Mouse (Mus musculus) MEL (cell line): ENCODE measurements around the gene Ercc6l. TPM values are rescaled to one million over a fixed set of nuclear protein-coding genes. Genes with fewer than 3 reads are reported as not detected.

Source experiments
- DNase-seq: peaks from one replicate; pipeline ENCODE4 v3.0.0; 2011; ENCODE audit warnings: low read depth, low spot score
- H3K27ac ChIP-seq: 2 replicates; pipeline ENCODE4 v1.5.1; 2012; ENCODE audit warnings: low read depth, mild to moderate bottlenecking, control low read depth, low read length, moderate library complexity; ENCODE audit not compliant: control insufficient read depth
- H3K27me3 ChIP-seq, 2 experiments: fragments of 150-350 bp in 1 of 2; sonication (generic) in 1 of 2; 2 replicates each; pipeline ENCODE4 v1.6.1; 2012; ENCODE audit warnings: low read length in 2 of 2, mild to moderate bottlenecking in 2 of 2, improper control_type of control experiment in 1 of 2, moderate library complexity in 1 of 2; ENCODE audit not compliant: insufficient read depth in 2 of 2, control insufficient read depth in 1 of 2
- H3K36me3 ChIP-seq, 2 experiments: 2 replicates each; pipeline ENCODE4 v1.6.1; 2012 to 2014; ENCODE audit warnings: low read length in 2 of 2, improper control_type of control experiment in 1 of 2, inconsistent platforms in 1 of 2, mild to moderate bottlenecking in 1 of 2; ENCODE audit not compliant: insufficient read depth in 2 of 2, control insufficient read depth in 1 of 2
- H3K4me1 ChIP-seq, 2 experiments: fragments of 150-350 bp in 1 of 2; sonication (generic) in 1 of 2; 2 replicates each; pipeline ENCODE4 v1.6.1; 2012; ENCODE audit warnings: low read length in 2 of 2, improper control_type of control experiment in 1 of 2, mild to moderate bottlenecking in 1 of 2; ENCODE audit not compliant: insufficient read depth in 2 of 2, control insufficient read depth in 1 of 2
- H3K4me3 ChIP-seq, 2 experiments: fragments of 150-350 bp in 1 of 2; sonication (generic) in 1 of 2; 2 replicates each; pipeline ENCODE4 v1.5.1; 2012; ENCODE audit warnings: low read depth in 2 of 2, low read length in 2 of 2, mild to moderate bottlenecking in 2 of 2, moderate library complexity in 2 of 2, control low read depth in 1 of 2, improper control_type of control experiment in 1 of 2; ENCODE audit not compliant: control insufficient read depth in 1 of 2, insufficient read depth in 1 of 2
- H3K79me2 ChIP-seq: 2 replicates; pipeline ENCODE4 v1.6.1; 2012; ENCODE audit warnings: mild to moderate bottlenecking, low read length, moderate library complexity; ENCODE audit not compliant: control insufficient read depth, poor library complexity, insufficient read depth
- H3K9ac ChIP-seq: 2 replicates; pipeline ENCODE4 v1.6.1; 2012; ENCODE audit warnings: low read depth, mild to moderate bottlenecking, control low read depth, low read length, moderate library complexity; ENCODE audit not compliant: control insufficient read depth, poor library complexity, severe bottlenecking
- H3K9me3 ChIP-seq: fragments of 150-350 bp; sonication (generic); replicated peaks from 2 replicates; pipeline ENCODE4 v1.6.1; 2012; ENCODE audit warnings: mild to moderate bottlenecking, low read length, improper control_type of control experiment, moderate library complexity; ENCODE audit not compliant: insufficient read depth
- CHD1 ChIP-seq: IDR thresholded peaks from 2 replicates; pipeline ENCODE4 v1.6.1; 2012; ENCODE audit warnings: low read depth, mild to moderate bottlenecking, inconsistent platforms, low read length, improper control_type of control experiment
- CTCF ChIP-seq, 3 experiments: IDR thresholded peaks in 2 of 3; conservative IDR thresholded peaks in 1 of 3; 2 replicates each; pipeline ENCODE4 v1.5.1; 2011 to 2012; ENCODE audit warnings: low read length in 3 of 3, low read depth in 2 of 3, mild to moderate bottlenecking in 2 of 3, improper control_type of control experiment in 1 of 3, inconsistent platforms in 1 of 3, mixed read lengths in 1 of 3, moderate library complexity in 1 of 3; ENCODE audit not compliant: control insufficient read depth in 1 of 3, insufficient read depth in 1 of 3, poor library complexity in 1 of 3, severe bottlenecking in 1 of 3
- E2F4 ChIP-seq: IDR thresholded peaks from 2 replicates; pipeline ENCODE4 v1.6.1; 2011; ENCODE audit warnings: low read depth, low read length, improper control_type of control experiment, borderline replicate concordance
- ELF1 ChIP-seq: IDR thresholded peaks from 2 replicates; pipeline ENCODE4 v1.6.1; 2014; ENCODE audit warnings: low read depth, mild to moderate bottlenecking, inconsistent platforms, low read length, improper control_type of control experiment, moderate library complexity
- EP300 ChIP-seq, 2 experiments: IDR thresholded peaks; 2 replicates each; pipeline ENCODE4 v1.6.1; 2011; ENCODE audit warnings: improper control_type of control experiment in 2 of 2, low read length in 2 of 2, low read depth in 1 of 2, mild to moderate bottlenecking in 1 of 2
- ETS1 ChIP-seq: IDR thresholded peaks from 2 replicates; pipeline ENCODE4 v1.6.1; 2012; ENCODE audit warnings: low read depth, mild to moderate bottlenecking, inconsistent platforms, low read length, improper control_type of control experiment, moderate library complexity
- HCFC1 ChIP-seq: IDR thresholded peaks from 2 replicates; pipeline ENCODE4 v1.6.1; 2012; ENCODE audit warnings: low read depth, mild to moderate bottlenecking, inconsistent platforms, low read length, improper control_type of control experiment, moderate library complexity
- KAT2A ChIP-seq: conservative IDR thresholded peaks from 2 replicates; pipeline ENCODE4 v1.6.1; 2012; ENCODE audit warnings: low read depth, low read length, improper control_type of control experiment, inconsistent platforms
- MAX ChIP-seq: IDR thresholded peaks from 2 replicates; pipeline ENCODE4 v1.6.1; 2011; ENCODE audit warnings: low read length, improper control_type of control experiment
- MAZ ChIP-seq: IDR thresholded peaks from 2 replicates; pipeline ENCODE4 v1.6.1; 2012; ENCODE audit warnings: low read depth, mild to moderate bottlenecking, inconsistent platforms, low read length, improper control_type of control experiment
- MXI1 ChIP-seq: IDR thresholded peaks from 2 replicates; pipeline ENCODE4 v1.6.1; 2011; ENCODE audit warnings: mild to moderate bottlenecking, low read depth, low read length, improper control_type of control experiment
- MYB ChIP-seq: IDR thresholded peaks from 2 replicates; pipeline ENCODE4 v1.6.1; 2011; ENCODE audit warnings: mild to moderate bottlenecking, low read depth, low read length, improper control_type of control experiment
- MYC ChIP-seq: IDR thresholded peaks from 2 replicates; pipeline ENCODE4 v1.6.1; 2011; ENCODE audit warnings: low read depth, mild to moderate bottlenecking, low read length, improper control_type of control experiment, moderate library complexity
- NELFE ChIP-seq: IDR thresholded peaks from 2 replicates; pipeline ENCODE4 v1.6.1; 2011; ENCODE audit warnings: low read depth, low read length, improper control_type of control experiment
- NRF1 ChIP-seq: IDR thresholded peaks from 2 replicates; pipeline ENCODE4 v1.6.1; 2014; ENCODE audit warnings: low read depth, mild to moderate bottlenecking, inconsistent platforms, low read length, improper control_type of control experiment, moderate library complexity; ENCODE audit not compliant: poor library complexity, insufficient read depth, severe bottlenecking
- POLR2A ChIP-seq, 2 experiments: IDR thresholded peaks; 2 replicates each; pipeline ENCODE4 v1.6.1; 2011 to 2012; ENCODE audit warnings: low read length in 2 of 2, mild to moderate bottlenecking in 2 of 2, control low read depth in 1 of 2, improper control_type of control experiment in 1 of 2, low read depth in 1 of 2, moderate library complexity in 1 of 2; ENCODE audit not compliant: control insufficient read depth in 1 of 2, insufficient read depth in 1 of 2, poor library complexity in 1 of 2
- POLR2AphosphoS2 ChIP-seq: IDR thresholded peaks from 2 replicates; pipeline ENCODE4 v1.6.1; 2011; ENCODE audit warnings: low read length, improper control_type of control experiment
- RCOR1 ChIP-seq: IDR thresholded peaks from 2 replicates; pipeline ENCODE4 v1.6.1; 2012; ENCODE audit warnings: low read depth, mild to moderate bottlenecking, inconsistent platforms, low read length, improper control_type of control experiment
- SIN3A ChIP-seq: IDR thresholded peaks from 2 replicates; pipeline ENCODE4 v1.6.1; 2012; ENCODE audit warnings: low read length, improper control_type of control experiment, inconsistent platforms
- TBP ChIP-seq: IDR thresholded peaks from 2 replicates; pipeline ENCODE4 v1.8.0; 2011; ENCODE audit warnings: low read depth, low read length, improper control_type of control experiment
- TCF12 ChIP-seq: IDR thresholded peaks from 2 replicates; pipeline ENCODE4 v1.6.1; 2014; ENCODE audit warnings: low read depth, mild to moderate bottlenecking, inconsistent platforms, low read length, improper control_type of control experiment, moderate library complexity
- USF1 ChIP-seq: IDR thresholded peaks from 2 replicates; pipeline ENCODE4 v1.6.1; 2014; ENCODE audit warnings: low read depth, mild to moderate bottlenecking, inconsistent platforms, low read length, improper control_type of control experiment, moderate library complexity
- ZC3H11A ChIP-seq: IDR thresholded peaks from 2 replicates; pipeline ENCODE4 v1.6.1; 2012; ENCODE audit warnings: low read depth, mild to moderate bottlenecking, inconsistent platforms, low read length, improper control_type of control experiment
- ZKSCAN1 ChIP-seq: IDR thresholded peaks from 2 replicates; pipeline ENCODE4 v1.6.1; 2012; ENCODE audit warnings: low read depth, mild to moderate bottlenecking, inconsistent platforms, low read length, improper control_type of control experiment, moderate library complexity
- ZMIZ1 ChIP-seq: IDR thresholded peaks from 2 replicates; pipeline ENCODE4 v1.6.1; 2012; ENCODE audit warnings: low read depth, mild to moderate bottlenecking, inconsistent platforms, low read length, improper control_type of control experiment, moderate library complexity
- ZNF384 ChIP-seq: IDR thresholded peaks from 2 replicates; pipeline ENCODE4 v1.6.1; 2012; ENCODE audit warnings: low read depth, mild to moderate bottlenecking, inconsistent platforms, low read length, improper control_type of control experiment
- polyA plus RNA-seq, 2 experiments: library from polyadenylated mRNA; stranded (reverse) in 1 of 2; unstranded in 1 of 2; fragments of >175 nt in 1 of 2; fragments of >200 nt in 1 of 2; gene quantifications; 2 replicates each; pipeline versions ENCODE4 v1.2.1 to v1.2.4; 2012; ENCODE audit warnings: low replicate concordance in 2 of 2, low read depth in 1 of 2; ENCODE audit not compliant: insufficient read length in 2 of 2, insufficient read depth in 1 of 2, missing spikeins in 1 of 2
- total RNA-seq: library from RNA; depleted of rRNA; stranded (reverse); fragments of 300-350 nt; gene quantifications from 2 replicates; pipeline ENCODE4 v1.2.3, GENCODE M21; 2012

Gene Ercc6l
- total and polyA plus RNA-seq, 3 experiments = 12.5 to 27.3 (median 14.1) TPM

DNA sequence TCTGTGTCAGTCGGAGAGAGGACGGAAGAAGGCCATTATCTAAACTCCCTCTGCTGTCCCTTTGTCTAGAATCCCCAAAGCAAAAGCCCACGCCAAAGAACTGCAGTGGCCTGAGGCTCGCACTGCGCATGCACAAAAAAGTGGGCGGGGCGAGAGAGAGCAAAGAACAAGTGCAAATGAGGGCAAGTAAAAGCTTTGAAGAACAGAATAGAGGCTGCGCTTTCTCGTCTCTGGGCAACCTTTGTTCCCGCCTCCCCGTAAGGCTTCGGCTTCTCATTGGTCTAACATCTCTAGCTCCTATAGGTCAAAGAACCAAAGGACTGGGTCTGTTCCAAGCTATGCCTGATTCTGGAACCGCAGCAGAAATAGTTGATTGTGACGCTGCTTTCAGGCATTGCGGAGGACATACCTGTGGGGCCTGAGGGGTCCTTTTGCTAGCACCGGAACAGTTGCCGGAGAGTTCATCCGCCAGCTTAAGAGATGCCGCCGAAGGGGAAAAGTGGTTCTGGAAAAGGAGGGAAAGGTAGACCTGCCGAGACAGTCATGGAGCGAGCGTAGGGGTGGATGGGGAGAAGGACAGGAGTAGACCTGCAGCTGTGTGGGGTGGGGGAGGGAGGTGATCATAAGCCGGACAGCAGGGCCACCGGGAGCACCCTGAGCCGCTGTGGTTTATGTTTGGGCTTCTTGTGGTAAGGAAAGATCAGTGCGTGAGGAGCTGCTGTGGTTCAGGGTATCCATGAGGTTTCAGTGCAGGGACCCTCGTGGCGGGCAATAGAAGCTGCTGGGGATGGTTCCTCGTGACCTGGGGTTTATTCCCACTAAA is 37.6 kb downstream of the Ercc6l start, which contains the start of gene Pin4:
TSS of gene Pin4 (plus strand) at position 406 of the 823 bp plus-strand sequence.
- H3K27me3 ChIP-seq = no peaks in the 10 kb centered on the region
- peaks cover 9% of the 10 kb centered on the region for H3K79me2 ChIP-seq
- H3K27ac ChIP-seq = peak within 1 kb of the TSS; percentile 67
- TF ChIP-seq ELF1 (peak; percentile 59; the same call in 1 of the 2 replicates), POLR2AphosphoS2 (peak; percentile 66; the same call in 1 of the 2 replicates), E2F4 (peak; percentile 56; the same call in 1 of the 2 replicates), SIN3A (peak; percentile 93), TBP (peak; percentile 83), NRF1 (peak; percentile 84), KAT2A (peak; percentile 69; the same call in 1 of the 2 replicates), ETS1 (no peak), POLR2A (IDR thresholded peaks at IDR 0.05; ENCODE audit: control insufficient read depth in 1 of 2, insufficient read depth in 1 of 2, low read depth in 1 of 2, low read length in 2 of 2, poor library complexity in 1 of 2) (peak in 1 of 2 experiments; percentile 64; a peak in 2 of 4 replicates), NELFE (peak; percentile 59), ZKSCAN1 (no peak), TCF12 (peak; percentile 44; the same call in 1 of the 2 replicates), USF1 (no peak), ZC3H11A (no peak), EP300 (IDR thresholded peaks at IDR 0.05; ENCODE audit: low read depth in 1 of 2, low read length in 2 of 2) (no peak), CTCF (IDR thresholded peaks at IDR 0.05 in 2 of 3, conservative IDR thresholded peaks at IDR 0.05 in 1 of 3; ENCODE audit: control insufficient read depth in 1 of 3, insufficient read depth in 1 of 3, low read depth in 2 of 3, low read length in 3 of 3, poor library complexity in 1 of 3, severe bottlenecking in 1 of 3) (peak in 1 of 3 experiments; percentile 0; a peak in 1 of 6 replicates), MYB (no peak), MAX (peak; percentile 99), MXI1 (peak; percentile 43; the same call in 1 of the 2 replicates), HCFC1 (peak; percentile 94), MAZ (peak; percentile 42; the same call in 1 of the 2 replicates), CHD1 (no peak), ZNF384 (0 out of 2 replicates have a peak, but pooled peaks have one; percentile 53), ZMIZ1 (peak; percentile 59; the same call in 1 of the 2 replicates), RCOR1 (peak; percentile 22; the same call in 1 of the 2 replicates), MYC (0 out of 2 replicates have a peak, but pooled peaks have one; percentile 36)
- H3K4me1 ChIP-seq = peaks cover 0 to 12% of the 10 kb centered on the region in 2 experiments; a peak in 2 of 4 replicates
- H3K9me3 ChIP-seq = no peaks in the 10 kb centered on the region
- peak within 1 kb of the TSS; percentile 92 for H3K9ac ChIP-seq
- peak within 1 kb of the TSS; percentile 83 to 99 for H3K4me3 ChIP-seq
- DNase-seq = peak; percentile 96
- H3K36me3 ChIP-seq = peaks cover 0 to 18% of the 10 kb centered on the region in 2 experiments; a peak in 2 of 4 replicates
